Mouse (Mus musculus) olfactory bulb, adult 2 months (tissue): ENCODE results near the gene Vmn1r30. TPM values are rescaled to one million over a fixed set of nuclear protein-coding genes. Genes with fewer than 3 reads are reported as not detected.

Experiments used
- H3K27ac ChIP-seq: fragments of 200-500 bp; 2 replicates; pipeline ENCODE4 v1.5.1; 2012; ENCODE audit warnings: low read depth, low read length; ENCODE audit not compliant: insufficient read depth
- H3K4me1 ChIP-seq: fragments of 200-500 bp; 2 replicates; pipeline ENCODE4 v1.6.1; 2012; ENCODE audit warnings: low read length; ENCODE audit not compliant: control insufficient read depth, insufficient read depth
- H3K4me3 ChIP-seq: fragments of 200-500 bp; 2 replicates; pipeline ENCODE4 v1.5.1; 2012; ENCODE audit warnings: mild to moderate bottlenecking, low read depth, low read length, moderate library complexity; ENCODE audit not compliant: insufficient read depth
- CTCF ChIP-seq: fragments of 200-500 bp; IDR thresholded peaks from 2 replicates; pipeline ENCODE4 v1.5.1; 2012; ENCODE audit warnings: low read depth, mild to moderate bottlenecking, low read length, moderate library complexity; ENCODE audit not compliant: insufficient read depth
- POLR2A ChIP-seq: fragments of 200-500 bp; IDR thresholded peaks from 2 replicates; pipeline ENCODE4 v1.6.1; 2012; ENCODE audit warnings: mild to moderate bottlenecking, low read depth, low read length, moderate library complexity; ENCODE audit not compliant: insufficient read depth
- WGBS: fragments of 180-500 bp; shearing (Covaris S2); methylation state at CpG from one replicate; pipeline ENCODE4 v1.1.7; 2018; 5-methylcytosine and 5-hydroxymethylcytosine counted together
- polyA plus RNA-seq: library from polyadenylated mRNA; stranded (reverse); fragments of >200 nt; gene quantifications from 2 replicates; pipeline ENCODE4 v1.2.4, GENCODE M21; 2012; ENCODE audit warnings: low replicate concordance; ENCODE audit not compliant: missing spikeins, insufficient read depth, insufficient read length

Gene Vmn1r30
- polyA plus RNA-seq = not detected in 2 replicates

- no peak within 1 kb of the TSS for H3K27ac ChIP-seq
- H3K4me1 ChIP-seq = no peaks in the 10 kb centered on the region
- TF ChIP-seq CTCF = no peak
- no peak within 1 kb of the TSS for H3K4me3 ChIP-seq
Observed at GRCm38 (mm10) chr6:58443285-58443684, at the start of gene Vmn1r30. Gene Vmn1r30, minus strand, starts transcription at chr6:58443385.

GRCm38 (mm10) chr6:58475230-58475629, 32.0 kb upstream of the Vmn1r30 start, which contains the start of gene Vmn1r31:
Gene Vmn1r31, minus strand, starts transcription at chr6:58475330.
- no peak within 1 kb of the TSS for H3K4me3 ChIP-seq
- WGBS = 90% methylated on average over 1 of the region's 1 CpGs
- H3K27ac ChIP-seq = no peak within 1 kb of the TSS
- H3K4me1 ChIP-seq = no peaks in the 10 kb centered on the region
- TF ChIP-seq CTCF (no peak), POLR2A (no peak)

Other genes with a start within 250 kb of the Vmn1r30 start
- not detected in 2 replicates for gene Vmn1r27, start 224.6 kb downstream of the Vmn1r30 start, polyA plus RNA-seq
- not detected in 2 replicates for gene Vmn1r28, start 181.3 kb downstream of the Vmn1r30 start, polyA plus RNA-seq
- not detected in 2 replicates for gene Vmn1r29, start 141.8 kb downstream of the Vmn1r30 start, polyA plus RNA-seq
- not detected in 2 replicates for gene Vmn1r31, start 31.9 kb upstream of the Vmn1r30 start, polyA plus RNA-seq
- not detected in 2 replicates for gene Abcg2, start 141.1 kb upstream of the Vmn1r30 start, polyA plus RNA-seq